Mouse (Mus musculus): ENCODE results near the gene Ptpn6.
A peak's percentile ranks its signal among the peaks of the same experiment; 100 is the strongest.

DNA sequence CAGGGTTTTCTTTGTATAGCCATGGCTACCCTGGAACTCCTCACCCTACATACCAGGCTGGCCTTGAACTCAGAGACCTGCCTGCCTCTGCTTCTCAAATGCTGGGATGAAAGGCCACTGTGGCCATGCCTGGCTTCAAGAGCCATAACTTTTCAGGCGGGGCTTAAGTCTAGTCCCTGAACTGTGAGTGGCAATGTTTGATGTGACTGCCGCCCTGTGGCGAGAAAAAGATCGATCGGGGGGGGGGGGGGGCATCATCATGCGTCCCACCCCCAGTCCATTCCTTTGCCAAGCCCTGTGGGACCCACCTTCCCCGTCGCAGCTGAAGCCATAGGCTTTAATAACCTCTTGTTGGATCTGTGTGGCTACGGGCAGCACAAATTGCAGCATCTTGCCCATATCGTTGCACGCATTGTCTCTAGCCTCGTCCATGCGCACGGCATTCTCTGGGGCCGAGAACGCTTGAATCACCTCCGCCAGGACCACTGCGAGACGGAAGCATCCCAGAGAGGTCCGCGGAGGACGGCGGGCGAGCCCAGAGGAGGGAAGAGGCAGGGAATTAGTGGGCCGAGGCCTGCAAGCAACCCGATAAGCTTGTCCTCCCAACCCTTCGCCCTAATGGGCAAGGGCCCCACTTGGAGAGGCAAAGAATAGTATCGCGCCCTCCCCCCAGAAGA, 1.8 kb upstream of the Ptpn6 start:
- TF ChIP-seq CTCF (IDR thresholded peaks at IDR 0.05; ENCODE audit: extremely low read depth, insufficient read depth, low read length) (peak; percentile 40; the same call in 1 of the 2 replicates), POLR2A (IDR thresholded peaks at IDR 0.05; ENCODE audit: extremely low read depth, insufficient read depth, low read length) (no peak; the same call in 1 of the 2 replicates)
